Mouse (Mus musculus) mouse embryonic stem cell (cell line): ENCODE measurements at regions not wholly inside any gene's neighbourhood (a gene's known extent, or its start where the extent isn't known, plus 50 kb on each side); places are given as distances from the start of the nearest gene placed in this dataset.

Experiments
- in situ Hi-C, 2 experiments: fragments of 300-500 bp; cut with MboI; formaldehyde crosslinking; loops; 1 replicate in 1 of 2; 3 replicates in 1 of 2; pipeline ENCODE4 v1.14.3; 2019 to 2020; ENCODE audit warnings: low sequenced_read_pairs in 2 of 2, low pct_unique_long_range_greater_than_20kb in 1 of 2, mixed read lengths in 1 of 2; ENCODE audit not compliant: unreplicated experiment in 1 of 2

DNA sequence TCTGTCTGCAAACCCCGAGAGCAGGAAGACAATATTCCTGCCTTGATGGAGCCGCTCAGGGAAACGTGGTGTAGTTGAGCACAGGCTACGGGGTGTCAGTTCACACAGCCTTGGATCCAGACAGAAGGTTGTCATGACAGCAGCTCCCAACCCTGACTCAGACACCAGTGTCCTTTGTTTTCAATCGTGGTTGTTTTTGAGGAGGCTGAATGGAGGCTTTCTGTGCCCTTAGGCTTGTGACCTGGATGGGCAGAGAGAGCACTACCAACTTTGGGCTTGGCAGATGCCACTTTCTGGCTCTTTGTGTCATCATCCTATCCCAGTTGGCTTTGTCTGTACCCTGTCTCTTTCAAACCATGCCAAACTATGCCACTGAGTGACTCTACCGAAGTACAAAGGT is 57.8 kb upstream of the Zfp706 start:
- in situ Hi-C loops: no loop called here

DNA sequence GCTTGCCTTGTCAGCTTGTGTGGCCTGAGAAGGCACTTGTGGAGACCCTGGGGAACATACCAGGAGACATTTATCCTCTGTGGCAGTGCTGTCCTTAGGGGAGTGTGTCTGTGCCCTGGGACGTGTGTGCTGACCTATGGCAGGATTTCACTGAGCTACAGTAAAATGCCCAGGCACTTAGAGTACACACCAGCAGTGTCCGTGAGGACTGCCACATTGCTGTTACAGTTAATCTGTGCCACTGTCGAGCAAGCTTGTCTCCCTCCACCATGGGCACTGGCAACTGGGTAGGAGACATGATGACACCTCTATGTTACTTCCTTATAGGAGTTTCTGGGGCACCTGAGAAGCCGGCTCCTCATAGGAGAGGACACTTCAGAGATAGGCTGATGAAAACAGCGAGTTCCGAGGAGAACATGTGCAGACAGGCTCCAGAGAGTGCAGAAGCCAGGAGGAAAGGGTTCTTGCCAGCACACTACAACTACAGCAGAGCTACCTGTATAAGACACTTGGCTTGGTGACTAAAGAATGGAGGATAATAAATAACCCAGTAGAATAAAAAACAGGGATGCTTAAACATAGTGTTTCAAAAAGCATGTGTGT is 56.3 kb upstream of the Zfp706 start:
- in situ Hi-C loops: no loop called here

DNA sequence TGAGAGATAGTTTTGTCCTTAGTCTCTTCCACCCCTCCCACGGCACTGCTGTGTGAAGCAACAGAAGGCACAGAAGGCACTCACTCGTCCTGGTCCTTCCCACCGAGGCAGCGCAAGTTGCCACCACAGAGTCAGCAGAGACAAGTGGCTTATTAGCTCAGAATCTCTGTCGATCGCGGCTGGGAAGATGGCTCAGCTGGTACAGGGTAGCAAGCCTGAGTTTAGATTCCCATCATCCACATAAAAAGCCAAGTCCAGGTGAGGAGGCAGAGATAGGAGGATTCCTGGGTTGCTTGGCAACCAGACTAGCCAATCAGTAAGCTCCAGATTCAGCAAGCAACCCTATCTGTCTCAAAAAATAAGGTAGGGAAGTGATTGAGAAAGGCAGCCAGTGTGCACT is 55.0 kb upstream of the Zfp706 start:
- in situ Hi-C loops: no loop called here

DNA sequence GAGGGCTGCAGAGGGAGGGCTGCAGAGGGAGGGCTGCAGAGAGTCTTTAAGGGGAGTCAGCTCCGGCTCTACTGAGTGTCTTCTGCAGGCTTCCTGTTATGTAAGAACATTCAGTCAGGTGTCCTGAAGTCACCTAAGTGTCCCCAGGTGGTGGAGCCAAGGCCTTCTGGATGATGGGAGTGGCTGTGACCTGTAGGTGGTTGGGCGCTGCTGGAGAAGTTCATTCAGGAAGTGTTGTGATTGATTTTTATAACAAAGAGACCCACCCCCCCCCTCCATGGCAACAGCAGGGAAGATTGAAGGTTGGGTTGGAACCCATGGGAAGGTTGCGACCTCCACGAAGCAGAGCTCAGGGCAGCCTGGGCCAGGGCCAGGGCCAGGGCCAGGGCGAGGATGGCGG is 53.9 kb upstream of the Zfp706 start:
- in situ Hi-C loops: no loop called here

DNA sequence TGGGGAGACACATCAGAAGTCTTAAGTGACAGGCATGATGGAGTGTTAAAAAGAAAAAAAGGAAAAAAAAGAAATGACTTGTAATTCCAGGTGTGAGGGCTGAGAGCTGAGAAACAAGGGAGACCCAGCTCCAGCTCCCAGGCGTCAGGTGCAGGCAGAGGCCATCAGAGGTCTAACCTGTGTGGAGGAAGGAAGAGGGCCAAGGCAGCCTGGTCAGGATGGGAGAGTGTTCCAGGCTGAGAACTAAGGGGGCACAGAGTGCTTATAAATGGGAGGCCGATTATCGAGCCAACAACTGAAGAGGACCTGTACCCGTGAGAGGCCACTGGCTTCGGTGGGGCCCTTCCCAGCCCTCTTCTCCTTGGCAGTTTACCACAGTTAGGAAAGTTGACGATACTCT is 53.3 kb upstream of the Zfp706 start:
- in situ Hi-C loops: no loop called here
